ENCODE assay signal across 12 mouse cellular contexts in the genomic region with DNA sequence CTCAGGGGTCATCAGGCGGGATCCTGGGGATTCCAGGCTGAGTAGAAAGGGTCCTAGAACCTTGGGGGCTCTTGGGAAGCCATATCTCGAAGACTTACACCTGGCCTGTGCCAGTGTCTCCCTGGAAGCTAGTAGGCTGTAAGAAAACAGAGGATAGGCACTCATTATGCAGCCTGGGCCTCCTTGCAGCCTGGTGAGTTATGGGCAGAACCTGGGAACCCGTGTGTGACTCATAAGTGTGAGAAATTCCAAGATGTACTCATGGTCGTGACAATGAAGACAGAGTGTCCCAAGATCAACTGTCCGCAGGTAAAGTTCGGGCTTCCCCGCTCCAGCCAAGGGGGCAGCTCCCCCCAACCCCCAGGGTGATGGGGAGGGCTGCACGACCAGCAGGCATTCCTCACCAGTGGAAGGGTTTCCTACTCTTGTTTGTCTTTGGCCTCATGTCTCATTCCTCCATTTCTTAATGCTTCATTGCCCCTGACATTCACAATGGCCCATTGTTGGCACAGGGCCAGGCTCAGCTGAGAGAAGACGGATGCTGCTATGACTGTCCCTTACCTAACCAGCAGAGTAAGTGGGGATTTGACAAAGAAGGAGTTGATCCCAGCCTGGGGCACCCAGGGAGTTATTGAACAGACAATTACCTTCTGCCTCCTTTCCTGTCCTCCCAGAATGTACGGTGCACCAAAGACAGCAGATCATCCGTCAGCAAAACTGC. TPM values are rescaled to one million over a fixed set of nuclear protein-coding genes. Genes with fewer than 3 reads are reported as not detected.
A peak's percentile ranks its signal among the peaks of the same experiment; 100 is the strongest.
DNase-seq lines count a peak whose midpoint lies in the region; ATAC-seq lines count a peak whose summit lies in the region.
"Had no signal": no experiment of that assay in that cellular context is flagged by ENCODE, and none has a peak within 500 bp of the region (broad histone marks: within the 10 kb centered on the region; RNA-seq: fewer than 3 reads in every experiment).

No protein-coding gene starts in this region.

- DNase-seq in embryo, embryonic 10 days (ENCODE audit: low spot score): peak; percentile 35
- DNase-seq in embryo, embryonic 9.5 days (ENCODE audit: extremely low spot score): no peak
- DNase-seq in ovary, postnatal 14 days (ENCODE audit: low spot score): peak; percentile 14
- no peak for DNase-seq in ovary, adult 18-20 months (ENCODE audit: low spot score)
- peak; percentile 47 for DNase-seq in kidney, adult 18-20 months
- DNase-seq in thymus, postnatal 4 days: no peak
- DNase-seq in spleen, postnatal 10 days (ENCODE audit: low spot score in 2 of 2): no peak
- DNase-seq: heart, adult 11 months had no signal

- ATAC-seq in inflammation-experienced regulatory T-cells, adult 6 months: no peak
- ATAC-seq: intestine, embryonic 15.5 days had no signal

RNA-seq across cellular contexts. Expression of gene Muc5b, which starts 21.4 kb away (rescaled TPM):
- not detected for polyA plus RNA-seq in inflammation-experienced regulatory T-cells, adult 6 months (2017; shearing (Covaris generic))
- polyA plus RNA-seq: embryonic facial prominence, embryonic 13.5 days had no signal

RNA-seq across cellular contexts. Expression of gene Muc5ac, which starts 28.7 kb away (rescaled TPM):
- polyA plus RNA-seq in inflammation-experienced regulatory T-cells, adult 6 months (2017; shearing (Covaris generic)): not detected
- polyA plus RNA-seq: embryonic facial prominence, embryonic 13.5 days; intestine, embryonic 15.5 days; limb, embryonic 12.5 days had no signal

Comparison
In these comparisons a context has a peak if more than half of its experiments do, and no peak if none do; other contexts are left out.
1. DNase-seq: peak in embryo, embryonic 10 days (single experiment), ovary, postnatal 14 days (single experiment) and kidney, adult 18-20 months (single experiment); none in embryo, embryonic 9.5 days (single experiment), ovary, adult 18-20 months (single experiment), thymus, postnatal 4 days (single experiment) and spleen, postnatal 10 days (0 of 2).